8 mouse cellular contexts compared by ENCODE assay signal in genomic region chr2:26408515-26409356, GRCm38 (mm10). TPM values are rescaled to one million over a fixed set of nuclear protein-coding genes. Genes with fewer than 3 reads are reported as not detected.
DNase-seq lines count a peak whose midpoint lies in the region; ATAC-seq lines count a peak whose summit lies in the region.

Inpp5e (minus strand) TSS chr2:26409203.

- H3K36me3 ChIP-seq in hindbrain, embryonic 13.5 days, result peaks cover 42% of the 10 kb centered on the region

- peak within 1 kb of the TSS; percentile 93 for H3K4me3 ChIP-seq in hindbrain, embryonic 13.5 days

- H3K9me3 ChIP-seq in hindbrain, embryonic 13.5 days, result no peaks in the 10 kb centered on the region

- H3K27ac ChIP-seq in hindbrain, embryonic 13.5 days, result peak within 1 kb of the TSS; percentile 86

- WGBS in hindbrain, embryonic 13.5 days, result under 1% methylated on average over 55 of the region's 57 CpGs

- peak; percentile 93 for ATAC-seq in hindbrain, embryonic 13.5 days (ENCODE audit: low FRiP score)

- H3K27me3 ChIP-seq in hindbrain, embryonic 13.5 days, result no peaks in the 10 kb centered on the region

- H3K9ac ChIP-seq in hindbrain, embryonic 13.5 days, result peak within 1 kb of the TSS; percentile 96

- peak within 1 kb of the TSS; percentile 98 for H3K4me2 ChIP-seq in hindbrain, embryonic 13.5 days

- peak; percentile 97 for DNase-seq in NIH3T3 (ENCODE audit: low read depth)
- DNase-seq in cerebellum, postnatal 10 days, result peak; percentile 99 to 100
- peak; percentile 87 to 92 for DNase-seq in frontal cortex, postnatal 14 days (ENCODE audit: low spot score in 2 of 2)
- DNase-seq in layer of hippocampus, postnatal 25 days (ENCODE audit: extremely low spot score in 1 of 2, low spot score in 1 of 2), result peak; percentile 100
- DNase-seq in lung, postnatal 25 days (ENCODE audit: low spot score), result peak; percentile 97
- DNase-seq in retina, embryonic 14.5 days (ENCODE audit: low spot score), result peak; percentile 99
- DNase-seq in thymus, postnatal 4 days, result peak; percentile 99

- peaks cover 45% of the 10 kb centered on the region for H3K4me1 ChIP-seq in hindbrain, embryonic 13.5 days (replicated peaks)

RNA-seq across cellular contexts. Expression of gene Inpp5e, which starts in this region (rescaled TPM):
- 24.9 and 27.0 TPM in 2 replicates for polyA plus RNA-seq in hindbrain, embryonic 13.5 days (2015; fragmentation: Nextera tagmentation; extraction: Ambion mirVana)
- 10 to 100 TPM; 21.7 to 24.4 TPM for total RNA-seq in layer of hippocampus, postnatal 25 days (2021)

Comparison
In these comparisons a context has a peak if more than half of its experiments do, and no peak if none do; other contexts are left out.
1. Peak in every context shown above with its lines: DNase-seq, ATAC-seq, H3K4me3 ChIP-seq and H3K27ac ChIP-seq.